Mouse (Mus musculus): ENCODE measurements around the gene Frmd4b.

- TF ChIP-seq POLR2A (IDR thresholded peaks at IDR 0.05; ENCODE audit: control insufficient read depth, extremely low read depth, insufficient read depth, low read length, poor library complexity) (no peak), CTCF (IDR thresholded peaks at IDR 0.05; ENCODE audit: borderline replicate concordance, control insufficient read depth, extremely low read depth, insufficient read depth, low read length, poor library complexity) (no peak)
These were observed 41.2 kb downstream of the Frmd4b start for GRCm38 (mm10) chr6:97576096-97576495.

All from thymus, adult 2 months (tissue).